In genomic region chr19:57375746-57376145, GRCm38 (mm10) we compare ENCODE assay signal across 26 mouse cellular contexts.
"Had no signal": no experiment of that assay in that cellular context is flagged by ENCODE, and none has a peak within 500 bp of the region (broad histone marks: within the 10 kb centered on the region; RNA-seq: fewer than 3 reads in every experiment).

No protein-coding gene starts in this region.

- H3K27ac ChIP-seq: limb, embryonic 12.5 days; limb, embryonic 15.5 days; liver, embryonic 14.5 days; lung, embryonic 15.5 days; midbrain, embryonic 10.5 days; midbrain, embryonic 13.5 days; neural tube, embryonic 13.5 days; stomach, embryonic 15.5 days had no signal

- H3K9me3 ChIP-seq: limb, embryonic 12.5 days; limb, embryonic 15.5 days; lung, embryonic 15.5 days; megakaryocyte, embryonic 14.5 days; midbrain, embryonic 10.5 days; midbrain, embryonic 13.5 days; neural tube, embryonic 13.5 days; stomach, embryonic 15.5 days had no signal

- ATAC-seq: midbrain, embryonic 13.5 days; midbrain, embryonic 16.5 days had no signal

- DNase-seq: kidney, adult 11 months; kidney, adult 9 months; kidney, postnatal 14 days; kidney, postnatal 4 days; layer of hippocampus, adult 9-11 months; left cerebral cortex, postnatal 4 days; liver, postnatal 0 days; lung, postnatal 10 days; lung, postnatal 36 days; right cerebral cortex, adult 18-20 months; right cerebral cortex, postnatal 14 days; right cerebral cortex, postnatal 4 days; thymus, adult 18-20 months; thymus, postnatal 36 days had no signal

- H3K4me3 ChIP-seq: limb, embryonic 12.5 days; limb, embryonic 15.5 days; lung, embryonic 15.5 days; megakaryocyte, embryonic 14.5 days; midbrain, embryonic 10.5 days; midbrain, embryonic 13.5 days; myocyte; neural tube, embryonic 13.5 days; stomach, embryonic 15.5 days had no signal

- H3K4me2 ChIP-seq: limb, embryonic 12.5 days; limb, embryonic 15.5 days; liver, embryonic 11.5 days; lung, embryonic 15.5 days; midbrain, embryonic 13.5 days; neural tube, embryonic 13.5 days; stomach, embryonic 15.5 days had no signal

- H3K4me1 ChIP-seq: limb, embryonic 12.5 days; limb, embryonic 15.5 days; lung, embryonic 15.5 days; midbrain, embryonic 10.5 days; midbrain, embryonic 13.5 days; neural tube, embryonic 13.5 days; stomach, embryonic 15.5 days had no signal

- H3K27me3 ChIP-seq: limb, embryonic 12.5 days; limb, embryonic 15.5 days; lung, embryonic 15.5 days; megakaryocyte, embryonic 14.5 days; midbrain, embryonic 13.5 days; neural tube, embryonic 13.5 days; stomach, embryonic 15.5 days had no signal

- H3K9ac ChIP-seq: limb, embryonic 12.5 days; limb, embryonic 15.5 days; liver, embryonic 14.5 days; liver, postnatal 0 days; lung, embryonic 15.5 days; midbrain, embryonic 13.5 days; neural tube, embryonic 13.5 days; stomach, embryonic 15.5 days had no signal
